Mouse (Mus musculus) myocyte (in vitro differentiated cells): ENCODE measurements at regions not wholly inside any gene's neighbourhood (a gene's known extent, or its start where the extent isn't known, plus 50 kb on each side); places are given as distances from the start of the nearest gene placed in this dataset.

ENCODE experiments used
- MAX ChIP-seq: IDR thresholded peaks from one replicate; pipeline ENCODE4 v1.6.1; 2011; ENCODE audit warnings: low read depth, mild to moderate bottlenecking, control low read depth
- POLR2A ChIP-seq: IDR thresholded peaks from one replicate; pipeline ENCODE4 v1.6.1; 2011; ENCODE audit warnings: low read depth, mild to moderate bottlenecking, control low read depth, moderate library complexity; ENCODE audit not compliant: insufficient read length
- POLR2AphosphoS2 ChIP-seq: IDR thresholded peaks from one replicate; pipeline ENCODE4 v1.6.1; 2011; ENCODE audit warnings: low read depth, control low read depth; ENCODE audit not compliant: insufficient read length
- REST ChIP-seq: IDR thresholded peaks from one replicate; pipeline ENCODE4 v1.6.1; 2011; ENCODE audit warnings: mild to moderate bottlenecking, control low read depth, moderate library complexity; ENCODE audit not compliant: insufficient read depth, insufficient read length
- USF1 ChIP-seq: IDR thresholded peaks from one replicate; pipeline ENCODE4 v1.6.1; 2011; ENCODE audit warnings: low read depth, mild to moderate bottlenecking, control low read depth, moderate library complexity

DNA sequence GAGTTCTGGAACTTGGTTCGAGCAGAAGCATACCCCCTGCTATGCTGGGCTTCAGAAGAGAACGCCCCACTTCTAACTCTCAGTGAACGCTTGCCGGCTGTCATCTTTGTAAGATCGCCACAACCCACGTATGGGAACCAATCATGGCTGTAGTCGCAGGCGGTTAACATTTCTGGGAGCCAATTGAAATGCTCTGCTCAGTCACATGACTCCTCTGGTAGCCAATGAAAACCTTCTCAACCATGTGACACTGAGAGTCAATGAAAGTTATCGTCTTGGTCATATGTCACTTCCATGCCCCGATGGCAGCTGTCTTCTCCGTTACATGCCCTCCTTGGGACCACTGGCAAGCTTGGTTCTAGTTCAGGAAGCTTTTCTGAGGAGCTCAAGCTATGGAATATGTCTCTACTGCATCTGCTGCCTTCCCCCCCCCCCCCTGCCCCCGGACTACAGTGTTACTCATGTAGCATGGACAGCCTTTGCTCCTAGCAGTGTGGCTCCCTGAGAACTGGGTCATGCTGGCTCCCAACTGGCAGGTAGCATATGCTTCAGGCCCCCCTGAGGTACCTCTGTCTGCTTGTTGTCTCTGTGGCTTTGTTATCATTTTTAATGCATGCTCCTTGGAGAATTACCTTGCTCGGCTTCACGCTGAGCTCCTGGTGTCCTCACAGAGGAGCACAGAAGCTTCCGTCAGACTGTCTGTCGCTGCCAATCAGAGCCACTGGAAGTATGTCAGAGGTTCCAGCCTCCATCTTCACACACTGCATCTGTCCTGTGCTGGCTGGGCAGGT lies 122.3 kb upstream of the Ajap1 start:
- TF ChIP-seq USF1 (no peak), POLR2A (no peak), POLR2AphosphoS2 (no peak), MAX (no peak), REST (no peak)
